Mouse (Mus musculus) cerebellum, adult 2 months (tissue): ENCODE results near the gene Gm16253. TPM values are rescaled to one million over a fixed set of nuclear protein-coding genes. Genes with fewer than 3 reads are reported as not detected.

Experiments
- DNase-seq, 2 experiments: peaks; one replicate each; pipeline ENCODE4 v3.0.0; 2021
- H3K27ac ChIP-seq: fragments of 200-500 bp; 2 replicates; pipeline ENCODE4 v1.5.1; 2012; ENCODE audit warnings: low read length, control low read depth, inconsistent platforms; ENCODE audit not compliant: insufficient read depth
- H3K27me3 ChIP-seq: fragments of 200-500 bp; 2 replicates; pipeline ENCODE4 v1.6.1; 2012; ENCODE audit warnings: inconsistent platforms, mild to moderate bottlenecking, low read length, moderate library complexity; ENCODE audit not compliant: control insufficient read depth, insufficient read depth
- H3K4me1 ChIP-seq: fragments of 200-500 bp; 2 replicates; pipeline ENCODE4 v1.6.1; 2011; ENCODE audit warnings: low read length; ENCODE audit not compliant: control insufficient read depth, insufficient read depth
- H3K4me3 ChIP-seq: fragments of 200-500 bp; replicated peaks from 2 replicates; pipeline ENCODE3; 2011; ENCODE audit warnings: mild to moderate bottlenecking, low read depth, low read length, control low read depth; ENCODE audit not compliant: insufficient read depth
- CTCF ChIP-seq: fragments of 200-500 bp; IDR thresholded peaks from 2 replicates; pipeline ENCODE4 v1.5.1; 2011; ENCODE audit warnings: low read depth, mild to moderate bottlenecking, control low read depth, low read length, moderate library complexity, borderline replicate concordance; ENCODE audit not compliant: insufficient read depth
- POLR2A ChIP-seq: fragments of 200-500 bp; IDR thresholded peaks from 2 replicates; pipeline ENCODE4 v1.6.1; 2011; ENCODE audit warnings: low read length, control low read depth, borderline replicate concordance; ENCODE audit not compliant: insufficient read depth
- WGBS: fragments of 180-500 bp; shearing (Covaris S2); methylation state at CpG from one replicate; pipeline ENCODE4 v1.1.7; 2018; 5-methylcytosine and 5-hydroxymethylcytosine counted together
- polyA plus RNA-seq: library from polyadenylated mRNA; depleted of rRNA; stranded (reverse); fragments of >200 nt; gene quantifications from 2 replicates; pipeline ENCODE4 v1.2.3, GENCODE M21; 2012; rRNA removed

Gm16253 gene
- polyA plus RNA-seq = not detected in 2 replicates

DNA sequence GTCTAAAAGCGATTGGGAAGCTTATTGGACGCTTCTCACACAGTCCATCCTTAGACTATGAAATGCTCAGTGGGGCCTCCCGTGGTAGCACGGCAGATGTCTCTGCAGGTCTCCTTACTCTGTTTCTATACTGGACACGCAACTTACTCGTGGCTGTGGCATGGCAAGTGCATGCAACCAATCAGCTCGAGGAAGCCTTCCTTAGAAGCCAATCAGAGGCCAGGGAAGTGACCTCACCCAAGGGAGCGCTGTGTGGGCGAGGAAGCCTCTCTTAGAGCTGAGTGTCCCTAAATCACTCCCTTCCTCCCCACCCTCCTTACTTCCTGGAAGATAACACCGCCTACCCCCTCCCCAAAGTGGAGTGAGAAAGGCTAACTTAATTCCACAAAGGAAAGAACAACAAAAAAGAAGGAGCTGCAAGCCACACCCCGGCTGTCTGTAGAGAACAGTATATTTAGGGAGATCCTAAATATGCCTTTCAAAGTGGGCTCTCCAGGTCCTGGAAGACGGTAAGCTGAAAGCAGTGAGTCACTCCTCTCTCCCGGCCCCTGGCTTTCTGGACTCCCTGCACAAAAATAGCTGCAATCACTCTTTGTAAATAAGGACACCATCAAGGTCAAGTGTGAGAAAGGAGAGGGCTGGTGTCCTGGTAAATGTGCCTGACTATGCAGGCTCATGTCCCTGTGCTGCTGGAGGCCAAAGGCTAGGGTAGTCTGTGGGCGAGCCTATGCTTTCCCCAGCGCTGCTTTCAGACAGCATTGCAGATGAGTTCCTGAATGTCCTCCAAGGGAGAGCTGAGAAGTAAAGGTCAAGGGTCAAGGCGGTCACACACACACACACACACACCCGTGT, at the start of gene Gm16253:
Gm16253 (plus strand) TSS at position 295 of the 852 bp plus-strand sequence.
- 25% methylated on average over 17 of the region's 17 CpGs for whole genome bisulfite sequencing
- peak within 1 kb of the TSS; percentile 60 for H3K27ac ChIP-seq
- no peaks in the 10 kb centered on the region for H3K27me3 ChIP-seq
- peak; percentile 46; the same call in 1 of the 2 replicates for TF ChIP-seq POLR2A
- TF ChIP-seq CTCF = no peak
- peak within 1 kb of the TSS; percentile 39 for H3K4me3 ChIP-seq
- peak; percentile 71 to 81 for DNase-seq
- peaks cover 9% of the 10 kb centered on the region for H3K4me1 ChIP-seq

DNA sequence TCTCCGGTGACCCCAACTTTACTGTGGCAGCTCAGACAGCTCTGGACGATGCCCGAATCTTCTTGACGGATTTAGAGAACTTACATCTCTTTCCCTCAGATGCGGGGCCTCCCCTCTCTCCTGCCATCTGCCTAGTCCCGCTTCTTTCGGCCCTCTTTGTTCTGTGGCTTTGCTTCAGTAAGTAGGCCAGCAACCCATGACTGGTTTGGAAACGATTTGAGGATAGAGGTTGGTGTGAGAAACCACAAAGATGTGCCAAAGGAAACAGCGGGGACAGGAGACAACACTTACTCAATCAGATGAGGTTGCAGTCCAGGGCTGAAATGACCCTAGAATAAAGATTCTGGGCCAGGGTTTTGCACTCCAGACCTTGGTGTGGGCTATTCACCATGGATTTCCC, 48.3 kb upstream of the Gm16253 start:
- H3K4me3 ChIP-seq = no peak overlapping the region
- DNase-seq = no peak
- 49% methylated on average over 9 of the region's 9 CpGs for WGBS
- H3K4me1 ChIP-seq = 0 out of 2 replicates have a peak, but pooled peaks cover 2% of the 10 kb centered on the region
- no peaks in the 10 kb centered on the region; the same call in 1 of the 2 replicates for H3K27me3 ChIP-seq
- TF ChIP-seq CTCF (no peak), POLR2A (no peak)
- no peak overlapping the region for H3K27ac ChIP-seq

GRCm38 (mm10) chr3:96532050-96532449, 44.7 kb upstream of the Gm16253 start:
- no peak for DNase-seq
- no peak for TF ChIP-seq POLR2A
- no peak for TF ChIP-seq CTCF
- Histone ChIP-seq H3K27me3 (no peaks in the 10 kb centered on the region; the same call in 1 of the 2 replicates), H3K4me3 (no peak overlapping the region), H3K4me1 (no peaks in the 10 kb centered on the region), H3K27ac (no peak overlapping the region)
- 60% methylated on average over 7 of the region's 7 CpGs for WGBS

GRCm38 (mm10) chr3:96534300-96534699, 42.5 kb upstream of the Gm16253 start:
- DNase-seq = no peak
- Histone ChIP-seq H3K27ac (no peak overlapping the region), H3K27me3 (no peaks in the 10 kb centered on the region; the same call in 1 of the 2 replicates), H3K4me3 (no peak overlapping the region), H3K4me1 (no peaks in the 10 kb centered on the region)
- WGBS = 46% methylated on average over 2 of the region's 2 CpGs
- no peak for TF ChIP-seq CTCF
- TF ChIP-seq POLR2A = no peak

- H3K4me3 ChIP-seq = no peak overlapping the region
- WGBS = 81% methylated on average over 2 of the region's 2 CpGs
- TF ChIP-seq CTCF (no peak), POLR2A (no peak)
Observed at GRCm38 (mm10) chr3:96539316-96539715, 37.5 kb upstream of the Gm16253 start.

GRCm38 (mm10) chr3:96540740-96541139, 36.0 kb upstream of the Gm16253 start:
- no peak overlapping the region for H3K4me3 ChIP-seq
- H3K27me3 ChIP-seq = no peaks in the 10 kb centered on the region
- no peaks in the 10 kb centered on the region for H3K4me1 ChIP-seq
- no peak for TF ChIP-seq POLR2A
- no peak for TF ChIP-seq CTCF
- WGBS = 71% methylated on average over 6 of the region's 6 CpGs
- no peak for DNase-seq
- H3K27ac ChIP-seq = no peak overlapping the region

More at GRCm38 (mm10) chr3:96539316-96539715, 37.5 kb upstream of the Gm16253 start:
- Histone ChIP-seq H3K27me3 (no peaks in the 10 kb centered on the region), H3K4me1 (no peaks in the 10 kb centered on the region), H3K27ac (no peak overlapping the region)
- DNase-seq = no peak

DNA sequence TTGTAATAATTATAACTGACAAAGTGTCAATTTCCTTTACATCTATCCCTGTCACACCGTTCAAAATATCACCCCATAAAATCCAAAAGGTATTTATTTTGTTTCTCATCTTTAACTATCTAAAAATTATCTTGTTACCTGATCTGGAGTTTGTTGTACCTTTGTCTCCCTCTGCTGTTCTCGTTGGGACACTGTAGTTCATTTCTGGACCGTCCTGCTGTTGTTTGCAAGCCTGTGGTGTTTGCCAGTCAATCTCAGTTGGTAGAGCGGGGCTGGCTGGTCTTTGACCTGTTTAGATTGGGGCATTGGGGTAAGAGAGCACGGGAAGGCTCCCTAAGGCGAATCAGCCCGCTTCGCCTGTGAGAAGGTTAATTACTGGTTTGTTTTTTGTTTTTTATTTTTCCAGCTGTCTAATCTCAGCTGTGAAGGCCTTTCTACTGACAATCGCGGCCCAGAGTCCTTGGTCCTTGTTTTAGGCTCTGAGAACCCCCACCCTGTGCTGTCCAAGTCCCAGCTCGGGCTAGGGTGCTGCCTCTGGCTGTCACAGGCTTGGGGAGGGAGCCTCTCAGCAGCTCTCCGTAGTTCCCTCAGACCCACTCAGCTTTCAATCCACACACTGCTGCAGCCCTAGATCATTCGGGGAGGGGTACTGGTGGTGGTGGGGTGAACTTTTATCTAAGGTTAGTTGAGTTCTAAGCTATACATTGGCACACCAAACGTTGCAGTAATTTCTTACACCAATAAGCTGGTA, 35.3 kb upstream of the Gm16253 start:
- DNase-seq = no peak

GRCm38 (mm10) chr3:96542554-96542953, 34.2 kb upstream of the Gm16253 start:
- Histone ChIP-seq H3K27ac (no peak overlapping the region), H3K27me3 (no peaks in the 10 kb centered on the region), H3K4me1 (no peaks in the 10 kb centered on the region), H3K4me3 (no peak overlapping the region)
- WGBS = 79% methylated on average over 8 of the region's 8 CpGs
- DNase-seq = no peak
- TF ChIP-seq POLR2A (no peak), CTCF (no peak)

More for the DNA sequence above, 35.3 kb upstream of the Gm16253 start:
- TF ChIP-seq CTCF (no peak), POLR2A (no peak)
- no peak overlapping the region for H3K4me3 ChIP-seq
- no peaks in the 10 kb centered on the region for H3K27me3 ChIP-seq
- 32% methylated on average over 14 of the region's 14 CpGs for WGBS
- H3K4me1 ChIP-seq = no peaks in the 10 kb centered on the region
- H3K27ac ChIP-seq = no peak overlapping the region
